Mouse (Mus musculus) neural tube, embryonic 10.5 days (tissue): Measurements from ENCODE around the gene Strn3.
"Not testable (repeated sequence)": the region's sequence is repeated elsewhere in the genome, so short reads cannot be mapped to it uniquely, and the experiment has no call there.

Experiments
- DNase-seq: peaks from one replicate; pipeline ENCODE4 v3.0.0-alpha.2; 2017; ENCODE audit warnings: low spot score; ENCODE audit errors: extremely low spot score

The Strn3 gene

DNA sequence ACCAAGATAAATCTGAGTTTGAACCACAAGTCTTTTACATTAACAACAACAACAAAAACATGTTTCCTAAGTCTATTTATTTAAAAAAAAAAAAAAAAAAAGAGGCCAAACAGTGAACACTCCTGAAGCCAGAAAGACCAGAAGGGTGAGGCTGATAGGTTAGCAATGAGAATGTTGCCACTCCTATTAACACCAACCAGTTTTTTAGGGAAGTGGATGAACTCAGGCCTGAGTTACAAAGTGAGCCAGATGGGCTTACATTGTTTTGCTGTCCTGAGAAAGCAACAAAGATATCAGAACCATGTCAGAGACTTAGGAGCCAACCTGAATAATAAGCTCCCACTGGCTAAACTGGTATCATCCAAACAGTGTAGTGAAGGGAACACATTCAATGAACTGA is 71.1 kb downstream of the Strn3 start:
- DNase-seq: no peak

DNA sequence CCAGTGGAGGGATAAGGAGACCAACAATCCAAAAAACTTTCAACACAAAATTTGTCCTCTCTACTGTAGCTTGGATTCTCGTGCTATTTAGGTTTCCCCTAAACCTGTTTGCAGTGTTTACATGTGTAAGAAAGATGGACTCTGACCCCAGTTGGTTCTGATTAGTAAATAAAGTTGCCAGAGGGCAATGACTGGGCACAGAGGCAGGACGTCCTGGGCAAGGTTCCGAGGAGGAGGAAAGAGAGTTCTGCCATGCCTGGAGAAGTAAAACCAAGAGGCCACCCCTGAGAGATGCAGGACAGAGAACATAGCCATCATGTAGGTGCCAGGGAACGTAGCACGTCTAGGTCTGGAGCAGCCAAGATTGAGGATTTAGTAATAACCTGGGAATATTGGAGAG is 79.3 kb downstream of the Strn3 start:
- DNase-seq: no peak

DNA sequence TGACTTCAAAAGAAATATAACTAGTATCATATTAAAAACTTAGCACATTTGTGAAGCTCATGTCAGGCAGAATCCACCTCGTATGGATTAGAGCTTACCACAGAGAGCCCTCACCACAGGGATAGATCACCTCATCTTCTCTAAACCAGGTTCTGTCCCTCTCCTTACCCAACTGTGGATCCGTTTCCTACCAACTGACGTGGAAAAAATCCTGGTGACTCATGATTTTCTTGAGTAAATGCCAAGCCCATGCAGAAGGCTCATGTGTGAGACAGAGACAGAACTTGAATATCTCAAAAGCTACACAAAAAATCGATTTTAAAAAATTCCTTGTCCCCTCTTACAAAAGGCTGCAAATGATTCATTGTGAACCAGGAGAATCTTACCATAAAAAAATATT is 85.6 kb downstream of the Strn3 start:
- DNase-seq: no peak

DNA sequence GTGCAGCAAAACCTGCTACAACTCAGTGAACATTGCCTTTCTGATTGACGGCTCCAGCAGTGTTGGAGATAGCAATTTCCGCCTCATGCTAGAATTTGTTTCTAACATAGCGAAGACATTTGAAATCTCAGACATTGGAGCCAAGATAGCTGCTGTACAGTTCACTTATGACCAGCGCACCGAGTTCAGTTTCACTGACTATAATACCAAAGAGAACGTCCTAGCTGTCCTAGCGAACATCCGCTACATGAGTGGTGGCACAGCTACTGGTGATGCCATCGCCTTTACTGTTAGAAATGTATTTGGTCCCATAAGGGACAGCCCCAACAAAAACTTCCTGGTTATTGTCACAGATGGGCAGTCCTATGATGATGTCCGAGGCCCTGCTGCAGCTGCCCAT is 88.4 kb downstream of the Strn3 start:
- DNase-seq: no peak

DNA sequence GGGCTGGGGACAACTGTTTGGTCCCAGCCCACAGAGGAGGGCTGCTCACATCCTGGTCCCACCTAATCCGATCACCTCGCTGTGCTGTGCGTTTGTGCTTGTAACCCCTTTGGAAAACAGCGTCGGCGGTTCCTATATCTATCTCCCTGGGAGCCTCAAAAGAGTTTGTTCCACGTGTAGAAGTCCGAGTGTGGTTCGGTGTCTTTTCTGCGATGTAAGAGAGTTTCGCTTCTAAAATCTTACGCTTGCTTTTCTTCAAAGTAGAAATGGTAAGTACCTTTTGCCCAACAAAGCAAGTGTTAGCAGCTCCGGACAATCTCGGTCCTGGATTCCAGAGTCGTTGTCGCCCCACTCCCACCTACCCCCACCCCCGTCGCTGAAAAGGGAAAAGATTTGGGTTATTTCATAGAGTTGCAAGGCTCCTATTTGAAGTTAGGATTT is 97.6 kb downstream of the Strn3 start:
- no peak for DNase-seq

DNA sequence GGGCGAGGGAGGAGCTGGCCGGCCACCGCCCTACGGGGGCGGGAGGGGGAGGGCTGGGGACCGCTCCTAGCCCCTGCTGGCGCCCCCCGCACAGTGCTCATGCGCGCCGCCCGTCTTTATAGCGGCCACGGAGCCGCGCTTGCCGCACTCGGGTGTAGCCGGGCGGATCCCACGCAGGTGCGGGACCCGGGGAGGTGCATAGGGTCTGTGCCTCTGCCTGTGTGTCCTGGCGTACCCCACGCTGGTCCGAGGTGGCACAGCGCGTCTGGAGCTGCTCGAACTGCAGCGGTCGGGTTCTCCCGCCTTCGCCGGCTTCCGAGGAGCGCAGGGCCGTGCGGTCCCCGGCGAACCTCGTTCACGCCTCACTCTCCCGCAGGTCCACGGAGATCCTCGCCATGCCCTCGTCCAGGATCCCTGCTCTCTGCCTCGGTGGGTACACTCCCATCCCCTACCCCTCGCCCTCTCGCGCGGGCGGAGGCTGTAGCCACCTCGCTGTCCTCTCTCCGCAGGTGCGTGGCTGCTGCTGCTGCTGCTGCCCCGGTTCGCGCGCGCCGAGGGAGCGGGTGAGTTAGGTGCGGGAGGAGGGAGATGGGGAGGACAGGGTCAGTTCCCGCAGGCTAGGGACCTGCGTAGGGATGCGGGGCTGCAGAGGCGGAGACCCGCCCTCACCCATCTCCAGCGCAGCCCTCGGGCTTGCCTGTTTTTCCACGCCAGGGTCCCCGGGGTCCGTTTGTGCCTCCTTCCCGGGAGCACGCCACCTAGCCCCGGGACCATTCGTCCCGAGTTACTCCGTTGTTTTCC is 98.3 kb downstream of the Strn3 start, which contains the start of gene Coch:
TSS of gene Coch (plus strand) at position 113 of the 801 bp plus-strand sequence.
- peak; percentile 73 for DNase-seq

DNA sequence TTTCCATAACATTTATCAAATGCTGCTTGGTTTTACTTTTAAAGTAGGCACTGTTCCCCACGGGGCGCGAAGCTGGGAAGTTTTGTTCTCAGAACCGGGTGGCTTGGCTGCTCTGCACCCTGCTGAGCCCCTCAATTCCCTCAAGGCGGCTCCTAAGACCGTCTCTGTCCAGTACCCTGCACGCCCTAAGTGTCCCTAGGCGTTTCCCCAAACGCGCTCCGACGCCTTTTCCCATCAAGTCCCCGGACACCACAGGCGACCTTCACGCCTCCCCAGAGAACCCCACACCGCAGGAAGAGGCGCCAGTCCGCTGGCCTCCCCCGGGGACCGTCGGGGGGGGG is 98.8 kb downstream of the Strn3 start:
- DNase-seq: no peak

DNA sequence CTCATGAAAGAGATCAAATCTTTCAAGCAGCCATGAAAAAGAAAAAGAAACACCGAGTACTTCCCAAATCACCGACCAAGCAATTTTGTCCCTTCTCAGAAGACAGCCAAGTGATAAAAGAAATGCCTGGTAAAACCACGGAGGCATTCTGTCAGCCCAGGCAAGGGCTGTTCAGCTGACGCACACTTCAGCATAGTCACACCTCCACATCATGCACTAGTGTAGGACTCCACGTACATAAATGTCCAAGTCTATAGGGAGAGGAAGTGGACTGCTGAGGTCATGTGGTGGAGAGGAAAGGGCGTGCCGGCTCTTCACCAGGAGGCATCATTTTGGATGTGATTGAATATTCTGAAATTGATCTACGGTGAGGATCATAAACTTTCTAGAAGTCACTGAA is 99.8 kb downstream of the Strn3 start:
- no peak for DNase-seq

DNA sequence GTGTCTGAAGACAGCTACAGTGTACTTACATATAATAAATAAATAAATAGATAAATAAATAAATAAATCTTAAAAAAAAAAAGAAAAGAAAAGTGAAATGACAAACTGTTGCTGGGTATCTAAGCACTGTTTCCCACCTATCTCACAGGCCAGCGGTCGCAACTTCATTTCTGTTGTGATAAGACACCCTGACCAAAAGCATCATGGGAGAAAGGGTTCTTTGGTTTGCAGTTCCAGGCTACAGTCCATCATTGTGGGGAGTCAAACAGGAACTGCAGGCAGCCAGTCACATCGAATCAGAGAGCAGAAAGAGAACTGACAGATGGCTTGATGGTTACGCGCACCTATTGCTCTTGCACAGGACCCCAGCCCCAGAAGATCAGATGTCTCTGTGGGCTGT is 102.4 kb downstream of the Strn3 start:
- DNase-seq: no peak

DNA sequence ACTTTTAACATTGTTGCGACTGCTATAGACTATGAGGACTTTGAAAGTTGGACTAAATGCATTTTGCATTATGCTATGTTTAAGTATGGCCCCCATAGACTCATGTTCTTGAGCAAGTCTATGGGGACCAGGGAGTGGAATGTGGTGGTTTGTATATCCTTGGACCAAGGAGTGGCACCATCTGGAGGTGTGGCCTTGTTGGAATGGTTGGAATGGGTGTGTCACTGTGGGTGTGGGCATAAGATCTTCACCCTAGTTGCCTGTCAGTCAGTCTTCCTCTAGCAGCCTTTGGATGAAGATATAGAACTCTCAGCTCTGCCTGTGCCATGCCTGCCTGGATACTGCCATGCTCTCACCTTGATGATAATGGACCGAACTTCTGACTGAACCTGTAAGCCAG is 113.9 kb downstream of the Strn3 start:
- not testable (repeated sequence) for DNase-seq

DNA sequence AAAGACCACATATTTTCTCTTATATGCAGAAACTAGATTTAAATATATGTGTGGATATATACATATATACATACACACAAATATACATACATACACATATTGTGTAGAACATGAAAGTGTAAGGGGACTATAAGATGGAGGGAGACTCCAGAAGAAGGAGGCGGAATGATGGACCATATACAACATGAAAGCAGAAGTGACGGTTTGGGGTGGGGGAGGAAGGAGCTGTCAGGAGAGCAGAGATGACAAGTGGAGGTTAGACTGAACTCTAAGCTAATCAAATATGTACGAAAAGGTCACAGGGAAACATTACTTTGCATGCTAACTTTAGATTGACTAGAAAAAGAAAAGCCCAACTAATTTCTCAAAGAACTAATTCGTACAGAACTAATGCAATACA is 119.0 kb downstream of the Strn3 start:
- DNase-seq: no peak

DNA sequence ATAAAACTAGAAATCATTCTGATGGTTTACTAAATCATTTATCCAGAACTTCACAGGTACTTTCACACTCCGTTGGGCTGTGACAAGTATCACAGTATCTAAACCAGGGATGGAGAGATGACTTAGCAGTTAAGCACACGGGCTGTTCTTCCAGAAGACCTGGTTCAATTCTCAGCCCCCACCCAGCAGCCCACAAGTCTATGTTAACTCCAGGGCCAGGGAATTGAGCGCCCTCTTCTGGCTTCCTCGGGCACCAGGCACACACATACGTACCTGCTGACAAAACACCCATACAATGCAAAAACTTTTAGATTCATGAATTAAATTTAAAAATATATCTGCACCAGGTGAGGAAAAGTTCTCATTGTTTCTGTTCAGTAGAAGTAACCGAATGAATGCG is 121.8 kb downstream of the Strn3 start:
- no peak for DNase-seq

DNA sequence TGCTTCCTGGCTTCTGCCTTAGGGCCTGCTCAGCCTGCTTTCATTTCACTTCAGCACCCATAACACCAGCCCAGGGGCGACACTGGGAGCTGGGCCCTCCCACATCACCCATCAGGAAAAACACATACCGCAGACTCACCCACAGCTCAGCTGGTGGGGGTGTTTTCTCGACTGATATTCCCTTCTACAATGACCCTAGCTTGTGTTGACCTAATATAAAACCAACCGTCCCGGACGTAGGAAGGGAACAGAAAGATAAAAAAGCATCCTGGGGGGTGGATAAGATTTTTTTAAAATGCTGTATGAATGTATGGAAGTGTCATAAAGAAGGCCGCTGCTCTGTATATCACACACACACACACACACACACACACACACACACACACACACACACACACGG is 122.2 kb downstream of the Strn3 start:
- no peak for DNase-seq

DNA sequence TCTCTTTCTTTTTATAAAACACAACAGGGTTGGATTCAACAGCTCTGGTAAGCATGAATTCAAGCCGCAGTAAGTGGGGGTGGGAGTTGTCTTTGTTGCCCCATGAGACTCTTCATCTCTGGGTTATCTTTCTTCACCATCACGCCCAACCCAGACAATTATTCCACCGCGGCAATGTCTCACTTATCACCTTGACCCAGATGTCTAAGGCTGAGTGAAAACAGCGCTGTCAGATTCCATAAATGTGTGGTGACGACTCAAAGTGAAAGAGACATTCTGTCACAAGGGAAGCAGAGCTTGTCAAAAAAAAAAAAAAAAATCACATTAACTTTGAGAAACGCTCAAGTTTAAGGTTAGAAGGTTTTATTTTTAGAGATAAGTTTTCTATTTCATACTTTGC is 124.5 kb downstream of the Strn3 start:
- DNase-seq: no peak

DNA sequence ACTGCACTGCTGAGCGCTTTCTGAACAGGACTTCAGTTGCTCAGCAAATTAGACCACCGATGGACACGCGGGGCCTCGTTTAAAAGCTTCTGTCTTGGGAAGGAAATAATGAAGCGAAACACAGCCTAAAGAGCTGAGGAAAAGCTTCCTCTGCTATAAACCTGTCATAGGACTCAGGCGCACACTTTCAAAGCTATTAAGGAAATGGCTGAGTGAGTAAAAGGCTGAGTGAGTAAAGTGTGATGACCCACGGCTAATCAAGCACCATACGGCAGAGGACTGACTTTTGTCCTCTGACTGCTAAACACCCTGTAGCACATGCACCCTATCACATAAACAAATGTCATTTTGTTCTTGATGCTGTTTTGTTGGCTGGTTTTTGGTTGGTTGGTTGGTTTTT is 130.3 kb downstream of the Strn3 start:
- DNase-seq: no peak
